Mouse (Mus musculus) kidney, postnatal 0 days (tissue): ENCODE data around the gene Mindy2. TPM values are rescaled to one million over a fixed set of nuclear protein-coding genes. Genes with fewer than 3 reads are reported as not detected.

Source experiments
- ATAC-seq: fragments of 200-750 bp; cut with Nextera tagmentation; replicated peaks from 2 replicates; pipeline ENCODE4 v1.8.0; 2017; ENCODE audit warnings: low read depth, moderate number of reproducible peaks, moderate TSS enrichment, moderate library complexity; ENCODE audit not compliant: low FRiP score
- DNase-seq: peaks from one replicate; pipeline ENCODE4 v3.0.0-alpha.2; 2016; ENCODE audit warnings: low spot score
- H3K27ac ChIP-seq: fragments of 300-500 bp; sonication (generic); 2 replicates; pipeline ENCODE4 v1.5.1; 2014; ENCODE audit warnings: mild to moderate bottlenecking
- H3K27me3 ChIP-seq: fragments of 300-500 bp; sonication (generic); 2 replicates; pipeline ENCODE4 v1.6.1; 2014; ENCODE audit warnings: low read length, mixed read lengths; ENCODE audit not compliant: insufficient read depth
- H3K36me3 ChIP-seq: fragments of 300-500 bp; sonication (generic); 2 replicates; pipeline ENCODE4 v1.6.1; 2014; ENCODE audit warnings: low read length, mixed read lengths; ENCODE audit not compliant: insufficient read depth
- H3K4me1 ChIP-seq: fragments of 300-500 bp; sonication (generic); replicated peaks from 2 replicates; pipeline ENCODE4 v1.6.1; 2014; ENCODE audit warnings: antibody characterized with exemption, low read length, mixed read lengths; ENCODE audit not compliant: insufficient read depth
- H3K4me2 ChIP-seq: fragments of 300-500 bp; sonication (generic); 2 replicates; pipeline ENCODE4 v1.6.1; 2014; ENCODE audit warnings: mild to moderate bottlenecking, low read length, moderate library complexity, mixed read lengths
- H3K4me3 ChIP-seq: fragments of 300-500 bp; sonication (generic); replicated peaks from 2 replicates; pipeline ENCODE4 v1.5.1; 2014; ENCODE audit warnings: low read depth, low read length
- H3K9ac ChIP-seq: fragments of 300-500 bp; sonication (generic); 2 replicates; pipeline ENCODE4 v1.6.1; 2014; ENCODE audit warnings: low read depth, low read length
- H3K9me3 ChIP-seq: fragments of 300-500 bp; sonication (generic); replicated peaks from 2 replicates; pipeline ENCODE4 v1.6.1; 2016; ENCODE audit warnings: low read length, inconsistent platforms, mixed read lengths
- CTCF ChIP-seq: IDR thresholded peaks from 2 replicates; pipeline ENCODE4 v1.5.1; 2016; ENCODE audit warnings: antibody characterized with exemption, low read depth, mild to moderate bottlenecking, moderate library complexity
- WGBS: fragments of 180-500 bp; shearing (Covaris S2); extraction: QIAGEN DNeasy Blood & Tissue Kit; methylation state at CpG from one replicate; pipeline ENCODE4 v1.1.7; 2014; 5-methylcytosine and 5-hydroxymethylcytosine counted together
- polyA plus RNA-seq: library from polyadenylated mRNA; unstranded; fragments of >200 nt; fragmentation: Nextera tagmentation; extraction: Ambion mirVana; gene quantifications from 2 replicates; pipeline ENCODE4 v1.2.1, GENCODE M21; 2015

The Mindy2 gene
- polyA plus RNA-seq, 1 experiment from 2014 or later = 16.9 TPM

GRCm38 (mm10) chr9:70675961-70676360 lies 19.0 kb upstream of the Mindy2 start:
- Histone ChIP-seq H3K27ac (no peak overlapping the region), H3K4me3 (no peak overlapping the region), H3K27me3 (no peaks in the 10 kb centered on the region), H3K9me3 (no peaks in the 10 kb centered on the region), H3K4me1 (0 out of 2 replicates have a peak, but pooled peaks cover under 1% of the 10 kb centered on the region), H3K9ac (no peak overlapping the region), H3K4me2 (no peak overlapping the region), H3K36me3 (no peaks in the 10 kb centered on the region)
- WGBS = 93% methylated on average over 5 of the region's 5 CpGs
- peak; percentile 28; the same call in 1 of the 2 replicates for TF ChIP-seq CTCF
- ATAC-seq (no peak), DNase-seq (no peak)

GRCm38 (mm10) chr9:70675117-70675516 lies 18.1 kb upstream of the Mindy2 start:
- H3K27me3 ChIP-seq = no peaks in the 10 kb centered on the region
- TF ChIP-seq CTCF = no peak
- H3K36me3 ChIP-seq = no peaks in the 10 kb centered on the region
- 76% methylated on average over 4 of the region's 4 CpGs for WGBS
- no peak overlapping the region for H3K4me2 ChIP-seq
- no peaks in the 10 kb centered on the region for H3K9me3 ChIP-seq
- no peaks in the 10 kb centered on the region for H3K4me1 ChIP-seq
- DNase-seq (no peak), ATAC-seq (no peak)
- no peak overlapping the region for H3K27ac ChIP-seq
- no peak overlapping the region for H3K9ac ChIP-seq
- no peak overlapping the region for H3K4me3 ChIP-seq

- Histone ChIP-seq H3K4me2 (no peak overlapping the region), H3K4me1 (no peaks in the 10 kb centered on the region), H3K27ac (no peak overlapping the region), H3K9ac (no peak overlapping the region), H3K27me3 (no peaks in the 10 kb centered on the region), H3K9me3 (no peaks in the 10 kb centered on the region), H3K4me3 (no peak overlapping the region), H3K36me3 (no peaks in the 10 kb centered on the region)
- no peak for TF ChIP-seq CTCF
- WGBS = 75% methylated on average over 4 of the region's 4 CpGs
- ATAC-seq (no peak), DNase-seq (no peak)
These were observed 16.7 kb upstream of the Mindy2 start for GRCm38 (mm10) chr9:70673656-70674055.

GRCm38 (mm10) chr9:70671772-70672579 lies 15.0 kb upstream of the Mindy2 start:
- H3K4me1 ChIP-seq = no peaks in the 10 kb centered on the region
- no peak overlapping the region for H3K9ac ChIP-seq
- DNase-seq (peak; percentile 50), ATAC-seq (no peak)
- no peak overlapping the region for H3K4me3 ChIP-seq
- no peak overlapping the region for H3K27ac ChIP-seq
- no peaks in the 10 kb centered on the region for H3K36me3 ChIP-seq
- H3K4me2 ChIP-seq = no peak overlapping the region
- 45% methylated on average over 10 of the region's 10 CpGs for WGBS
- no peaks in the 10 kb centered on the region for H3K27me3 ChIP-seq
- no peaks in the 10 kb centered on the region for H3K9me3 ChIP-seq
- TF ChIP-seq CTCF = peak; percentile 62

GRCm38 (mm10) chr9:70671278-70671677 lies 14.3 kb upstream of the Mindy2 start:
- Histone ChIP-seq H3K4me3 (no peak overlapping the region), H3K36me3 (no peaks in the 10 kb centered on the region), H3K9me3 (no peaks in the 10 kb centered on the region), H3K27ac (no peak overlapping the region), H3K4me2 (no peak overlapping the region), H3K9ac (no peak overlapping the region), H3K4me1 (no peaks in the 10 kb centered on the region), H3K27me3 (no peaks in the 10 kb centered on the region)
- TF ChIP-seq CTCF = no peak
- WGBS = 61% methylated on average over 6 of the region's 6 CpGs
- ATAC-seq (no peak), DNase-seq (no peak)

- no peak for ATAC-seq
- Histone ChIP-seq H3K9me3 (no peaks in the 10 kb centered on the region), H3K4me3 (no peak overlapping the region), H3K36me3 (no peaks in the 10 kb centered on the region), H3K27ac (no peak overlapping the region), H3K27me3 (no peaks in the 10 kb centered on the region), H3K4me2 (no peak overlapping the region), H3K4me1 (no peaks in the 10 kb centered on the region), H3K9ac (no peak overlapping the region)
- no peak for TF ChIP-seq CTCF
- no peak for DNase-seq
- 82% methylated on average over 6 of the region's 6 CpGs for WGBS
These were observed 13.4 kb upstream of the Mindy2 start for GRCm38 (mm10) chr9:70670381-70670780.
